Mouse (Mus musculus) T-helper 17 cell (primary cell): ENCODE measurements at regions not wholly inside any gene's neighbourhood (a gene's known extent, or its start where the extent isn't known, plus 50 kb on each side); places are given as distances from the start of the nearest gene placed in this dataset.

Experiments
- in situ Hi-C, 2 experiments: fragments of 300-600 bp; cut with MboI, MseI; formaldehyde crosslinking; loops; 1 replicate in 1 of 2; 2 replicates in 1 of 2; pipeline ENCODE4 v1.15.1; 2025; ENCODE audit warnings: high pct_unique_total_duplicates in 2 of 2

DNA sequence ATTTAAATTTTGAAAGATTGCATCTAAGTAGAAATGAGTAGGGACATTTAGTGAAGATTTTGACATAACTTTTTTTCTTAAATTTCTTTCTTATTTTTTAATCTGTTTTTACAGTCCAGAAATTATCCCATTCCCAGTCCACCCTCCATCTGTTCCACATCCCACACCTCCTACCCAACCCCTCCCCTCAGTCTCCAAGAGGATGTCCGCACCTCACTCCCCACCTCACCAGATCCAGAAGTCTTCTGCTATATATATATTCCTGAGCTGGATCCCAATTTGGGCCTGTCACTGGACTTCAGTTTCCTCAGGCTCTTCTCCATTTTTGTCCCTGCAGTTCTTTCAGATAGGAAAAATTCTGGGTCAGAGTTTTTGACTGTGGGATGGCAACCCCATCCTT lies 3879.6 kb upstream of the Gm7489 start:
- in situ Hi-C loops: no loop called here

- in situ Hi-C loops: no loop called here
Observed at GRCm38 (mm10) chr15:50046653-50047052, 3838.1 kb upstream of the Gm7489 start.

- in situ Hi-C loops: no loop called here
Observed at GRCm38 (mm10) chr15:50053468-50053867, 3831.2 kb upstream of the Gm7489 start.

DNA sequence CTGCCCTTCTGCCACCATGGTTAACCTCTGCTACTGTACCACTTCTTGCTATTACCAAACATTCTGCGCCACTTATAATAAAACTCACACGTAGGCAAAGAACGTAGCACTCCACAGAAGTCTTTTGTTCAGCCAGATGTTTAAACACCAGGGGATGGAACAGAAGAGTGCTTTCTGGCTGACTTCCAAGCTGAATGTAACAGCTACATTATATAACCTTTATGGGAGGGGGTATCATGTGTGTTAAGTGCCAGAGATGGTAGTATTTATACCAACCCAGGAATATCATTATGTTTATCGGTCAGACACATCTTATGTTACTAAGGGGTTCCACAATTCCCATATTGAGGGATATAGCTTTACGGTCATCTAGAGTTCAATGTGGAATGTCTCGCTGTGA lies 3830.8 kb upstream of the Gm7489 start:
- in situ Hi-C loops: no loop called here

- in situ Hi-C loops: no loop called here
Observed at GRCm38 (mm10) chr15:50078246-50078645, 3806.5 kb upstream of the Gm7489 start.

DNA sequence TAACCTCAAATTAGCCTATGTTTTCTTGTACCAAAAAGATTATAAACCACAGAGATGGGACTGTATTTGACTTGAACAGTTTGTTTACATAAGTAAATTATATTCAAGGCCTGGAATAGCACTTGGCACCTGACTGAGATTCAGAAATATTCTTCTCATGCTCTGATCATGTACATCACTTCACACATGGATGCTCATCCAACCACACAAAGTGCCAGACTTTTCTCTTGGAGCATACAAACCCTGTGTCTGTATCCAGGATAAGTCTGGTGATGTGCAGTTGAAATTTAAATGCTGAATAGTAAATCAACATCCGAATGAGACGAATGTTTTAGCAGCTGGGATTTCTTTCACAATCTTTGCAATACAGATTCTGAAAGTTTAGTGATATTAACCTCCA lies 3802.3 kb upstream of the Gm7489 start:
- in situ Hi-C loops: no loop called here

DNA sequence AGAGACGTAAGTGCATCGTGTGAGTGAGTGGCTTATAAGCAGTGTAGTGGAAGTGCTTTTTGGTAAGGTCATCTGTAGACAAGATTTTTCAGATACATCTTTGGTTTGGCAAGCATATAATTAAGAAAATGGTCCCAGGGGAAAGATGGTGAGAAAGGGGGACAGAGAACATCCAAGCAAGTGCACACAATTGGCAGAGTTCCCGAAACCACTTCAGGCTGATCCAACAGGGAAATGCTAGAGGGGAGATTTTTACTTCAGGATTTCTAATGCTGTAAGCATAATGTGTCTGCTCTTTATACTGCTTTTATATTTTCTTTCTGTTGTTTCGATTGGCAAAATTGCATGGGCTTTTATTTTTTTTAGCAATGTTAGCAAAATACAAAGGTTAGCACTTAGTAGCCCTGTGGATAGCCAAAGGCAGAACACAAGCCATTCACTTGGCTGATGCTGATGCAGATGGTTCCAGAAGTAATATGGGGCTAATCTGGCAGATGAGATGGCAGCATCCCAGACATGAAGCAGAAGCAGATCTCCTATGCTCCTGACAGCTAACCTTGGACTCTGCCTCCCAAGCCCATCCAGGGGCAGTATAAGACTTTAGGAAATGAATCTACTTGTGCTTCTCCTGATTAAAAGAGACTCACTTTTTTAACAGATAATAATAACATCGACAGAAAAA lies 3782.0 kb upstream of the Gm7489 start:
- in situ Hi-C loops: no loop called here

GRCm38 (mm10) chr15:50108913-50109312 lies 3775.8 kb upstream of the Gm7489 start:
- in situ Hi-C loops: no loop called here

DNA sequence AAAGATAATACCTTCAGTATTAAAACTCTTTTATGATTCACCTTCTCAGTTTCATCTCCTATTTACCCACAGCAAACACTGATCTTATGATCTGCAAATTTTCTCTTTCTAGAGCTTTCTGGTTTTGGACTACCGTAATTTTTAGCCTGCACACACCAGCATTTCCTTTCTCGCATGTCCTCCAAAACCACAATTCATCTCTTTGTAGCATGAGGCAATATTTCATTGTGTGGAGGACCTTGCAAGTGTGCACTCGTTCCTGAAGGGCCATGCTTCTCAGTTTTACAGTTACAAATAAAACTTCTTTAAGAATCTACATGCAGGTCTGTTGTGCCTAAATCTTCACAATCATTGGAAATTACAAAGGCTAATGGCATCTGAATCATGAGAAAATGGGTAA lies 3730.8 kb upstream of the Gm7489 start:
- in situ Hi-C loops: no loop called here

DNA sequence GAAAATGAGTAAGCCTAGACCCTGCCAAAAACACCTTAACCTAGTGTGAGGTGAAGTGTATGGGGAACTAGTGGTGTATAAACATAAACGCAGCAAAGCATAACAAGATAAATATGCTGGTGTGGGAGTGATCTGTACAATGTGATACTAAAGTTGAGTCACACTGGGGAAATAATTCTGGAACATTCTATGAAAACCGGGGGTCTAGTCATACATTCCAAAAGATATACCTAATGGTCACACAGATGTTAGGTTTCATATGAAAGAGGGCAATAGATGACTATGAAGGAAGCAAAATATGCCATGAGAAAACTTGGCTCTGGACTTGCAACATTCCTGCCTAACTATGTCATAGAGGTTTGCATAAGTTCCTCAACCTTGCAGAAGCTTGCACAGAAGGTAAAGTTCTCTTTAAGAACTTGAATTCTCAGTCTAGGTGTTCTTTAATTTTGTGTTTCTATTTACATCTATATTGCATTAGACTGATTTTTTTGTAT lies 3712.4 kb upstream of the Gm7489 start:
- in situ Hi-C loops: no loop called here

DNA sequence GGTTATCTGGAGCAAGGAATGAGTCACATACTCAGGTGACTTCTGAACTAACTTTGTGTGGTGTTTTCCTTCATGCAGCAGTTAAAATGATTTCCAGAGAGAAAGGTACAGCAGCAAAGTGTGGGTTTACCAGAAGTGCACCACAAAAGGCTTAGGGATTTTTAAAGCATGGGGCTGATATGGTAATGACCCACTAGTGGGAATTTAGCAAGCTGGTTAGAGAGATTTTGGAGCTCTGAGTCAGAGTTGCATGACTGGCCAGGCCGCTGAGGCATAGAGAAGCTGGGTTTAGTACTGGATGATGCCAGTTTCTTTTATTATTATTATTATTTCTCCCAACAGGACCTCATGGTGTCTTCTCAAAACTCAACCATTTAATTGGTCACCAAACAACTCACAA lies 3701.5 kb upstream of the Gm7489 start:
- in situ Hi-C loops: loop anchor here in 1 of 2 experiments (25.0 kb wide), 1 partner anchor 1879 kb away; no protein-coding TSS in a partner anchor
